Mouse (Mus musculus) intestine, postnatal 0 days (tissue): ENCODE results near the gene Kcnt1. TPM values are rescaled to one million over a fixed set of nuclear protein-coding genes. Genes with fewer than 3 reads are reported as not detected.

Experiments
- ATAC-seq: fragments of 200-750 bp; cut with Nextera tagmentation; 2 replicates; pipeline ENCODE4 v1.8.0; 2017; ENCODE audit warnings: mild to moderate bottlenecking, moderate TSS enrichment, moderate library complexity
- H3K27ac ChIP-seq: fragments of 300-500 bp; sonication (generic); 2 replicates; pipeline ENCODE4 v1.5.1; 2014; ENCODE audit warnings: mild to moderate bottlenecking, low read depth, low read length, moderate library complexity
- H3K27me3 ChIP-seq: fragments of 300-500 bp; sonication (generic); replicated peaks from 2 replicates; pipeline ENCODE4 v1.6.1; 2014; ENCODE audit warnings: low read length, mixed read lengths; ENCODE audit not compliant: control insufficient read depth, insufficient read depth
- H3K36me3 ChIP-seq: fragments of 300-500 bp; sonication (generic); 2 replicates; pipeline ENCODE4 v1.6.1; 2014; ENCODE audit warnings: mild to moderate bottlenecking, moderate library complexity; ENCODE audit not compliant: control insufficient read depth, insufficient read depth
- H3K4me1 ChIP-seq: fragments of 300-500 bp; sonication (generic); replicated peaks from 2 replicates; pipeline ENCODE4 v1.6.1; 2014; ENCODE audit warnings: antibody characterized with exemption, low read length, mixed read lengths; ENCODE audit not compliant: control insufficient read depth, insufficient read depth
- H3K4me2 ChIP-seq: fragments of 300-500 bp; sonication (generic); replicated peaks from 2 replicates; pipeline ENCODE4 v1.6.1; 2014; ENCODE audit warnings: low read depth, mild to moderate bottlenecking, moderate library complexity
- H3K4me3 ChIP-seq: fragments of 300-500 bp; sonication (generic); 2 replicates; pipeline ENCODE4 v1.5.1; 2014; ENCODE audit warnings: low read depth, low read length
- H3K9ac ChIP-seq: fragments of 300-500 bp; sonication (generic); 2 replicates; pipeline ENCODE4 v1.6.1; 2014; ENCODE audit warnings: mild to moderate bottlenecking, low read depth, low read length
- H3K9me3 ChIP-seq: fragments of 300-500 bp; sonication (generic); 2 replicates; pipeline ENCODE4 v1.6.1; 2016; ENCODE audit warnings: mixed run types; ENCODE audit not compliant: control insufficient read depth
- CTCF ChIP-seq: sonication (generic); IDR thresholded peaks from 2 replicates; pipeline ENCODE4 v1.5.1; 2016; ENCODE audit warnings: low read depth, mild to moderate bottlenecking, control low read depth, antibody characterized with exemption, moderate library complexity
- WGBS: fragments of 180-500 bp; shearing (Covaris S2); extraction: QIAGEN DNeasy Blood & Tissue Kit; methylation state at CpG from one replicate; pipeline ENCODE4 v1.1.7; 2014; 5-methylcytosine and 5-hydroxymethylcytosine counted together
- polyA plus RNA-seq: library from polyadenylated mRNA; unstranded; fragments of >200 nt; fragmentation: Nextera tagmentation; extraction: Ambion mirVana; gene quantifications from 2 replicates; pipeline ENCODE4 v1.2.1, GENCODE M21; 2015

Gene Kcnt1
- polyA plus RNA-seq, 1 experiment from 2014 or later: 0.18 TPM

- 54% methylated on average over 3 of the region's 3 CpGs for WGBS
- H3K4me1 ChIP-seq: no peaks in the 10 kb centered on the region
- no peak overlapping the region for H3K4me2 ChIP-seq
- no peak overlapping the region for H3K9ac ChIP-seq
- H3K4me3 ChIP-seq: no peak overlapping the region
- no peak overlapping the region for H3K27ac ChIP-seq
- H3K36me3 ChIP-seq: no peaks in the 10 kb centered on the region
- H3K27me3 ChIP-seq: no peaks in the 10 kb centered on the region
- TF ChIP-seq CTCF: no peak
- H3K9me3 ChIP-seq: no peaks in the 10 kb centered on the region
- ATAC-seq: no peak
Observed at GRCm38 (mm10) chr2:25852626-25853025, 10.9 kb upstream of the Kcnt1 start.

- no peak overlapping the region for H3K9ac ChIP-seq
- ATAC-seq: no peak
- H3K36me3 ChIP-seq: no peaks in the 10 kb centered on the region
- 73% methylated on average over 5 of the region's 5 CpGs for WGBS
- H3K27me3 ChIP-seq: no peaks in the 10 kb centered on the region
- no peak for TF ChIP-seq CTCF
- no peak overlapping the region for H3K27ac ChIP-seq
- no peak overlapping the region for H3K4me2 ChIP-seq
- H3K9me3 ChIP-seq: no peaks in the 10 kb centered on the region
- H3K4me1 ChIP-seq: no peaks in the 10 kb centered on the region
- no peak overlapping the region for H3K4me3 ChIP-seq
Observed at GRCm38 (mm10) chr2:25853998-25854397, 9.5 kb upstream of the Kcnt1 start.

- peaks cover 8% of the 10 kb centered on the region for H3K27me3 ChIP-seq
- 69% methylated on average over 3 of the region's 3 CpGs for WGBS
- no peak for ATAC-seq
- no peak overlapping the region for H3K27ac ChIP-seq
- TF ChIP-seq CTCF: no peak
- no peaks in the 10 kb centered on the region for H3K9me3 ChIP-seq
- no peaks in the 10 kb centered on the region for H3K36me3 ChIP-seq
- H3K4me1 ChIP-seq: no peaks in the 10 kb centered on the region
- no peak overlapping the region for H3K4me2 ChIP-seq
- no peak overlapping the region for H3K4me3 ChIP-seq
- H3K9ac ChIP-seq: no peak overlapping the region
Observed at GRCm38 (mm10) chr2:25859891-25860290, 3.6 kb upstream of the Kcnt1 start.

GRCm38 (mm10) chr2:25862038-25862437, 1.5 kb upstream of the Kcnt1 start:
- Histone ChIP-seq H3K4me1 (no peaks in the 10 kb centered on the region), H3K9ac (no peak overlapping the region), H3K36me3 (no peaks in the 10 kb centered on the region), H3K27me3 (peaks cover 8% of the 10 kb centered on the region), H3K9me3 (no peaks in the 10 kb centered on the region), H3K4me3 (no peak overlapping the region), H3K27ac (no peak overlapping the region), H3K4me2 (no peak overlapping the region)
- ATAC-seq: no peak
- 67% methylated on average over 2 of the region's 2 CpGs for WGBS
- TF ChIP-seq CTCF: no peak

GRCm38 (mm10) chr2:25862696-25863270, 751 bp upstream of the Kcnt1 start:
- TF ChIP-seq CTCF: no peak
- H3K9me3 ChIP-seq: no peaks in the 10 kb centered on the region
- H3K27me3 ChIP-seq: peaks cover 8% of the 10 kb centered on the region
- H3K36me3 ChIP-seq: no peaks in the 10 kb centered on the region
- no peak overlapping the region for H3K27ac ChIP-seq
- no peak overlapping the region for H3K9ac ChIP-seq
- no peaks in the 10 kb centered on the region for H3K4me1 ChIP-seq
- 55% methylated on average over 5 of the region's 5 CpGs for WGBS
- peak overlapping the region; percentile 74; the same call in 1 of the 2 replicates for H3K4me2 ChIP-seq
- ATAC-seq: no peak
- H3K4me3 ChIP-seq: no peak overlapping the region

- peak overlapping the region; percentile 43 for H3K4me3 ChIP-seq
- 4% methylated on average over 18 of the region's 18 CpGs for WGBS
- H3K27ac ChIP-seq: no peak overlapping the region
- H3K9ac ChIP-seq: no peak overlapping the region
- peaks cover 8% of the 10 kb centered on the region for H3K27me3 ChIP-seq
- H3K4me2 ChIP-seq: peak overlapping the region; percentile 74
- TF ChIP-seq CTCF: peak; percentile 18; the same call in 1 of the 2 replicates
- ATAC-seq: no peak
- H3K36me3 ChIP-seq: no peaks in the 10 kb centered on the region
- H3K9me3 ChIP-seq: no peaks in the 10 kb centered on the region
- H3K4me1 ChIP-seq: no peaks in the 10 kb centered on the region
Observed at GRCm38 (mm10) chr2:25864230-25864629, 696 bp downstream of the Kcnt1 start.

- Histone ChIP-seq H3K36me3 (no peaks in the 10 kb centered on the region), H3K4me2 (no peak overlapping the region), H3K9me3 (no peaks in the 10 kb centered on the region), H3K4me1 (no peaks in the 10 kb centered on the region), H3K4me3 (no peak overlapping the region), H3K27me3 (peaks cover 8% of the 10 kb centered on the region), H3K27ac (no peak overlapping the region), H3K9ac (no peak overlapping the region)
- peak; percentile 39 for TF ChIP-seq CTCF
- ATAC-seq: no peak
- 16% methylated on average over 4 of the region's 4 CpGs for WGBS
Observed at GRCm38 (mm10) chr2:25865412-25865811, 1.9 kb downstream of the Kcnt1 start.
